Mouse (Mus musculus): ENCODE measurements around the gene Vmn1r14.

DNA sequence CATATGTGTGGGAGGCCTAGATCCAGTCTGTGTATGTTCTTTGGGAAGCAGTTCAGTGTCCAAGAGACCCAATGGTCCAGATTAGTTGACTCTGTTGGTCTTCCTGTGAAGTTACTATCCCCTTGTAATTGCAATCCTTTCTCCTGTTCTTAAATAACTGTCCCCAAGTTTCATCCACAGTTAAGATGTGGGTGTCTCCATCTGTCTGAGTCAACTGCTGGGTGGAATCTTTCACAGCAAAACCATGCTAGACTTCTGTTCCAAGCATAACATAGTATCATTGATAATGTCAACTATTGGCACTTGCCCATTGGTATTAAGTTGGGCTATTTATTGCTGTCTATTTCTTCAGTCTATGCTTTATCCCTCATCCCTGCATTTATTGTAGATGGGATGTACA lies 47.5 kb downstream of the Vmn1r14 start:
- no peak for TF ChIP-seq POLR2A (IDR thresholded peaks at IDR 0.05; ENCODE audit: borderline replicate concordance, insufficient read depth, low read length)
- TF ChIP-seq CTCF (IDR thresholded peaks at IDR 0.05; ENCODE audit: borderline replicate concordance, insufficient read depth, low read depth, low read length): no peak

Data from cerebellum, adult 2 months (tissue).